Comparison of ENCODE assay signal across 9 mouse cellular contexts in genomic region chr10:93777372-93777771, GRCm38 (mm10). TPM values are rescaled to one million over a fixed set of nuclear protein-coding genes. Genes with fewer than 3 reads are reported as not detected.
DNase-seq lines count a peak whose midpoint lies in the region; ATAC-seq and TF ChIP-seq lines count a peak whose summit lies in the region.
"Had no signal": no experiment of that assay in that cellular context is flagged by ENCODE, and none has a peak within 500 bp of the region (broad histone marks: within the 10 kb centered on the region; RNA-seq: fewer than 3 reads in every experiment).

No protein-coding gene starts in this region.

- no peak overlapping the region for H3K4me2 ChIP-seq in kidney, embryonic 16.5 days (replicated peaks; ENCODE audit: low read depth, low read length)
- H3K4me2 ChIP-seq: liver, embryonic 13.5 days had no signal

- TF ChIP-seq CTCF in kidney, adult 2 months (conservative IDR thresholded peaks at IDR 0.05; ENCODE audit: insufficient read depth, insufficient read length, low read depth, low read length) = peak; percentile 77

- WGBS in kidney, adult 2 months = 44% methylated on average over 7 of the region's 7 CpGs
- 47% methylated on average over 7 of the region's 7 CpGs for WGBS in kidney, embryonic 16.5 days

- H3K36me3 ChIP-seq in kidney, adult 2 months (ENCODE audit: control insufficient read depth, insufficient read depth, low read length) = no peaks in the 10 kb centered on the region
- no peaks in the 10 kb centered on the region for H3K36me3 ChIP-seq in kidney, embryonic 16.5 days (ENCODE audit: insufficient read depth, low read length)
- H3K36me3 ChIP-seq: liver, embryonic 13.5 days had no signal

- H3K27me3 ChIP-seq in kidney, adult 2 months (replicated peaks; ENCODE audit: control insufficient read depth, insufficient read depth, low read length) = no peaks in the 10 kb centered on the region
- no peaks in the 10 kb centered on the region for H3K27me3 ChIP-seq in kidney, embryonic 16.5 days (ENCODE audit: insufficient read depth, low read length)
- H3K27me3 ChIP-seq: liver, embryonic 13.5 days had no signal

- no peak for TF ChIP-seq POLR2A in kidney, adult 2 months (IDR thresholded peaks at IDR 0.05; ENCODE audit: low read depth, low read length)

- no peaks in the 10 kb centered on the region for H3K9me3 ChIP-seq in kidney, embryonic 16.5 days (ENCODE audit: low read length)
- H3K9me3 ChIP-seq: liver, embryonic 13.5 days had no signal

- no peak for ATAC-seq in kidney, embryonic 16.5 days (ENCODE audit: low FRiP score, low TSS enrichment)
- ATAC-seq in erythroid progenitor cell, adult 5-6 weeks (replicated peaks; ENCODE audit: low FRiP score, poor library complexity, severe bottlenecking) = peak; percentile 39; the same call in 1 of the 2 replicates
- no peak for ATAC-seq in megakaryocyte, adult 5-6 weeks (ENCODE audit: poor library complexity, severe bottlenecking)

- peaks cover 3% of the 10 kb centered on the region; the same call in 1 of the 2 replicates for H3K4me1 ChIP-seq in kidney, adult 2 months (ENCODE audit: control insufficient read depth, insufficient read depth, low read length)
- H3K4me1 ChIP-seq in kidney, embryonic 16.5 days (ENCODE audit: insufficient read depth, low read length) = no peaks in the 10 kb centered on the region
- H3K4me1 ChIP-seq: liver, embryonic 13.5 days had no signal

- DNase-seq in kidney, adult 2 months = peak; percentile 72
- peak; percentile 44 for DNase-seq in MN1 (ENCODE audit: low spot score)
- peak; percentile 5 for DNase-seq in c-Kit-negative CD71-positive TER-119-positive erythroid progenitor cells, embryonic 14.5 days (ENCODE audit: low read depth, low spot score)
- DNase-seq in layer of hippocampus, adult 9-10 months (ENCODE audit: low spot score) = peak; percentile 58
- DNase-seq in naive thymus-derived CD4-positive, alpha-beta T cell, adult 2 months (ENCODE audit: low read depth) = peak; percentile 48
- DNase-seq: liver, embryonic 13.5 days had no signal

- peak overlapping the region; percentile 64 for H3K27ac ChIP-seq in kidney, adult 2 months (ENCODE audit: insufficient read depth, low read depth, low read length)
- no peak overlapping the region for H3K27ac ChIP-seq in kidney, embryonic 16.5 days (ENCODE audit: low read length)
- H3K27ac ChIP-seq: liver, embryonic 13.5 days had no signal

- no peak overlapping the region for H3K9ac ChIP-seq in kidney, embryonic 16.5 days (replicated peaks; ENCODE audit: low read length)
- H3K9ac ChIP-seq: liver, embryonic 13.5 days had no signal

- H3K4me3 ChIP-seq in kidney, adult 2 months (ENCODE audit: insufficient read depth, low read depth, low read length) = no peak overlapping the region
- H3K4me3 ChIP-seq in kidney, embryonic 16.5 days (ENCODE audit: low read length) = no peak overlapping the region
- H3K4me3 ChIP-seq: liver, embryonic 13.5 days had no signal

RNA-seq across cellular contexts. Expression of gene Usp44, which starts 54.0 kb away (rescaled TPM):
- polyA plus RNA-seq in kidney, adult 2 months (2012; rRNA removed) = 0.03 TPM in 1 of 2 replicates, not detected in the other
- polyA plus RNA-seq in kidney, embryonic 16.5 days (2015; fragmentation: Nextera tagmentation; extraction: Ambion mirVana) = 0.89 and 1.1 TPM in 2 replicates
- total RNA-seq in erythroid progenitor cell, adult 5-6 weeks (2015; ENCODE audit: low replicate concordance) = not detected in 2 replicates
- not detected in 2 replicates for total RNA-seq in erythroid progenitor cell, adult 5-6 weeks (2017; ENCODE audit: low replicate concordance)
- 0.09 TPM in 1 of 2 replicates, not detected in the other for total RNA-seq in megakaryocyte, adult 5-6 weeks (2015)
- 0.41 TPM in 1 of 2 replicates, not detected in the other for total RNA-seq in megakaryocyte, adult 5-6 weeks (2017)

Comparison
In these comparisons a context has a peak if more than half of its experiments do, and no peak if none do; other contexts are left out.
1. DNase-seq: peak in every context shown above with its lines; median percentile 72 in kidney, adult 2 months; 58 in layer of hippocampus, adult 9-10 months; 48 in naive thymus-derived CD4-positive, alpha-beta T cell, adult 2 months; 44 in MN1; 5 in c-Kit-negative CD71-positive TER-119-positive erythroid progenitor cells, embryonic 14.5 days.